Mouse (Mus musculus): ENCODE results near the gene Daxx.
"Not testable (repeated sequence)": the region's sequence is repeated elsewhere in the genome, so short reads cannot be mapped to it uniquely, and the experiment has no call there.

The Daxx gene

DNA sequence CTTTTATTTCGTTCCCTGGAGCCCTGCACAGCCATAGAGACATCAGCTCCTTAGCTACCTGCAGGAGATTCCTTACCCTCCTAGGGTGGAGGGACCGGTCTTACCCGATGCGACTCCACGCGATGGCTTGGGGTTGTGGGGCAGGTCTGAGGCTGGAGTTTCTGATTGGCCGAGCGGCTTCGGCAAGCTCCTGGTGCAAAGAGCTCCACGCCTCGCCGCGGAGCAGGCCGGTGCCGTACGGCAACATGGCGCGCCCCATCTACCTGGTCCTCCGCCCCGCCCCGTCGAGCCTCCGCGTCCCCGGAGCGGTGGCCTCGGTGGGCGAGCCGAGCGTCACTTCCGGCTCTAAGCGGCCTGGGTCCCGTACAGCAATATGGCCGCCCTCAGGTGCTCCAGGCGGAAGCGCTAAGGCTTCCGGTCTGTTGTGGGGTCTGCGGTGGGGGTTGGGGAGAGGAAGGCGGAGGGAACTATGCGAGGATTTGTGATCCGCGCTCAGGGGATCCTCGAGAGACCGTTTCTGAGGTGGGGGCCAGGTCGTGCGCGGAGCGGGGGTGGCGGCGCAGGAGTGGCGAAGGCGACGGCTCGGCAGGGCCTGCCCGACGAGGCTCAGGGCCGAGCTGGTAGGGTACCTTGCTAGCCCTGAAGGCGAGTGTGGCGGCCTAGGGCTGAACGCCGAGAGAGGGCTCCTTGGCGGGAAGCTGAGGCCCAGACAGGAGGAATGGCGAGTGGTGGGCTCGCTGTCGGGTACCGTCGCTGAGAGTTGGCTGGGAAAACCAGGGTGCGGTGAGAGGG, at the start of gene Daxx:
Gene Daxx (plus strand): TSS at position 338 of the 792 bp plus-strand sequence.
- peak; percentile 99 to 100 for DNase-seq

DNA sequence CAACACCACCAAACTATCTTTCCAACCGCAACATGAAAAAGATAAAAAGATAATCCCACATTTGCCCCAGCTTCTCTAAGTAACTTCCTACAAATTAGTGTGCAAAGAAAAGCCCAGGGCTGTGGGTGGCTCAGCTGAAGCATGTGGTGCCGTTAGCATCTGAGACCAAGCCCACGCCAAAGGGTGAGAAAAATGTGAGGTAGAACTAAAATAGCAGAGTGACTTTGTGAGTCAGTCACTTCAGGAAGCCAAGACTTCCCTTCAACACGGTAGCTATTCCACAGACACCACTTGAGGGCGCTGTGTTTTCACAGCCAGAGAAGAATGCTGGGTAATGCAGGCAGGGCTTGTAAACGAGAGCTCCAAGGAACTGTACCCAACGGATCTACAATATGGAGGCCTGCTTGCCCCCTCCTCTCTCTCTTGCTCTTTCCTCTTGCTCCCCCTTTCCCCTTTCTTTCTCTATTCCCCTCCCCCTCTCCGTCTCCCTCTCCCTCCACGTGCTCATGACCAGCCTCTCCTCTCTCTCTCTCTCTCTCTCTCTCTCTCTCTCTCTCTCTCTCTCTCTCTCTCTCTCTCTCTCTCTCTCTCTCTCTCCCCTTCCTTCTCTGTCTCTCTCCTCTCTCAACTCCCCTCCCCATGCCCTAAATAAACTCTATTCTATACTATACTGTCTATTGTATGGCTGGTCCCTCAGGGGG, 43.7 kb upstream of the Daxx start:
- DNase-seq: peak; percentile 60 to 80

DNA sequence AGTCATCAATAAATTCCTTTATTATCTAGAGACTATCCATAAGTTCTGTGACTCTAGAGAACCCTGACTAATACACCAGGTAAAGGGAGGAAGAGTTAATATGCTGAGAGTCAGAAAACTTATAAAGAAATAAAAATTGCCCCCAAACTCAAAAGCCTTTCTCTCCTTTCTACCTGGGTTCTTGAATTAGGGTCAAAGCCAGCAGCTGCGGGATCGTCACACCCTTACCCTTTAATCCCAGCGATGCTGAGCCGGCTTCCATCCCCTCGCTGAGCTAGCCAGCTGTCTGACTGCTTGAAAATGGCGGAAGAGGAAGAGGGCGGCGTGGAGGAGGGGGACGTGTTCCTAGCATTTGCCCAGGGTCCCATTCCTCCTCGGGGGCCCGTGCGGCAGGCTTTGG, 35.7 kb upstream of the Daxx start, which contains the start of gene Gm7029:
Gene Gm7029 (plus strand): TSS at position 301 of the 400 bp plus-strand sequence.
- not testable (repeated sequence) for DNase-seq

DNA sequence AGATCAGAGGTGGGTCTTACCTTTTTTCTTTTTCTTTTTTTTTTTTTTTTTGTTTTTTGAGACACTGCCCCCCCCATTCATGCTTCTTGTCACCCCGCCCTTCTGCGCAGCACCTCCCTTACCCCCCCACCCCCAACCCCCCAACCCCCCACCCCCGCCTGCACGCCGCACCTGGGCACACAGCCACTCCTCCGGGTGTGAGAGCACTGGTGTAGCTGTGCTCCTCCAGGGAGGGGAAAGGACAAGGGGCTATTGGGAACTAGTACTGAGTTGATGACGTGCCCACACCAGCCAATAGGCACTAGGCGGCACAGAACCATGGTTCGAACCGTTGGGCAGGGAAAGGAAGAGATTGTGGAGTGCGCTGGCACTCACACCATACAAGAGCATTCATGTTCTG, 34.8 kb upstream of the Daxx start:
- DNase-seq: no peak

DNA sequence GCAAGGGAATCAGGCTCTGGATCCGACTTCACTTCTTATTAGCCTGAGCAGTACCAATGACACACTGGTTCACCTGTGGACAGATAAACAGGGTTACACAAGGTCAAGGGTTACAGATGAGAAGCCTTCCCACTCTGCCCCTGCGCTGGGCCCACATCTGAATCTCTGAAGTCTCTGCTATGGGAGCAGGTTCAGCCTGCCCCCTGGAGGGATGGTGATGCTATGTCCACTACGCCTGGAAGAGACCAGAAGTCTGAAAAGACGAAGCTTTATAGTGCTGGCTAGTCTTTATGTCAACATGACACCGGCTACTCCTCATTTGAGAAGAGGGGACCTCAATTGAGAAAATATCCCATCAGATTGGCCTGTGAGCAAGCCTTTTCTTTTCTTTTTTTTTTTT, 33.4 kb upstream of the Daxx start:
- peak; percentile 19 to 50 for DNase-seq

DNA sequence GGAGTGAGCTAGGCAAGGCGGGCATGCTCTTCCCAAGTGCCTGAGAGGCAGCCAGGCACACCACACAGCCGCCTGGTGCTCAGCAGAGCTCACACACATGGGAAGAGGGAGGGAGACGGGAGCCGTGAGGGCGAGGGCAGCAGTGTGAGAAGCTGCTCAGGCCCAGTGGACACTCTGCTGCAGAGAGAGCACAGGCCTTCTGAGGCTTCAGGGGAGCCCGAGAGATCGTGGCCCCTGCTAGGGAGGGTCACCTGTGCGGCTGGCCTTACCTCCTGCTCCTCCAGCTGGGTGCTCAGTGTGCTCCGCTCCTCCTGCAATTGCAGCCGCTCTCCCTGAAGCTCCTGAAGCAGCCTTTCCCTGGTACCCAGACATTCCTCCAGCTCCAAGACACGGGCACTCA, 24.9 kb upstream of the Daxx start:
- not testable (repeated sequence) for DNase-seq

DNA sequence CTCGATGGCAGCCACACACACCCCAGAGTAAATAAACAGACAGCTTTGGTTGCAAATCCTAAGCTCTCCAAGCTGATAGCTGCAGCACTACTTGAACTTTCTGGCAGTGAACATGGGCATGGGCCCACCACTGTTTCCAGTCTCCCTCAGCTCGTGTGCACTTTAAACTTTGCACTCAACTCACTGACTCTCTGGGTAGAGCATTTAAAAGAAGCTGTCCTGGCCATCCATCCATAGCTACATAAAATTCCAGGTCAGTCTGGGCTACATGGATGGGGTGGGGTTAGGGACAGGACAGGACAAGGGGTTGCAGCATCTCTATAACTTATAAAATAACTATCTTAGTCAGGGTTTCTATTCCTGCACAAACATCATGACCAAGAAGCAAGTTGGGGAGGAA, 21.4 kb upstream of the Daxx start:
- peak; percentile 26 to 47 for DNase-seq

DNA sequence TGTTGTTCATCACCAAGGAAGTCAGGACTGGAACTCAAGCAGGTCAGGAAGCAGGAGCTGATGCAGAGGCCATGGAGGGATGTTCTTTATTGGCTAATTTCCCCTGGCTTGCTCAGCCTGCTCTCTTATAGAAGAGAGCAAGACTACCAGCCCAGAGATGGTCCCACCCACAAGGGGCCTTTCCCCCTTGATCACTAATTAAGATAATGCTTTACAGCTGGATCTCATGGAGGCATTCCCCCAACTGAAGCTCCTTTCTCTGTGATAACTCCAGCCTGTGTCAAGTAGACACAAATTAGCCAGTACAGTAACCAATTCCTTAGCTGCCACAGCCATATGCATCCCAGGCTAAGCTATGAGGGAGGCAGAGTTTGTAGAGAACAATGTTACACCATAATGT, 21.0 kb upstream of the Daxx start:
- DNase-seq: not testable (repeated sequence)

DNA sequence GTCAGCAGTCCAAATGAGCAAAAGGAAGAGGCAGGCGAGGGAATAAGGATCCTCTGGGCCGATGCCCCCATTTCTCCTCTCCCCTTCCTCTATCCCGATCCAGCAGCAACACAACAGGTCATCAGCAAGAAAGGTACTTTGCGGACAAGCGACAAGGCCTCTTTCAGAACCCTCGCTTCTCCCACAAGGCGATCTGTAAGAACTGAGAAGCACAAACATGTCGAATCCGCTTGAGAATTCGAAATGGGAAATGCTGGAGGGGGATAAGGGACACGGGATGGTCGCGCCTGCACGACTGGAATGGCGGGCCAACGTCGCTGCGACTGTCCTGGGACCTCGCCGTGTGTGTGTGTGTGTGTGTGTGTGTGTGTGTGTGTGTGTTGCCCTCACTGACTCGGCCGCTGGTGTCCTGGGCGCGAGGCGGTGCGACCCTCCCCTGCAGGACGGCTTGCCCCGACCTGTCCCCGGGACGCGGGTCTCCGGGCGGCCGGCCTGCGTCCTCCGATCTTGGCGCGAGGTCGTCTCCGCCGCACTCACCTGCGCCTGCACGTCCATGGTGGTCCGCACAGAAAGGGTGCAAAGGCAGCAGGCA, 19.2 kb upstream of the Daxx start:
- not testable (repeated sequence) for DNase-seq

DNA sequence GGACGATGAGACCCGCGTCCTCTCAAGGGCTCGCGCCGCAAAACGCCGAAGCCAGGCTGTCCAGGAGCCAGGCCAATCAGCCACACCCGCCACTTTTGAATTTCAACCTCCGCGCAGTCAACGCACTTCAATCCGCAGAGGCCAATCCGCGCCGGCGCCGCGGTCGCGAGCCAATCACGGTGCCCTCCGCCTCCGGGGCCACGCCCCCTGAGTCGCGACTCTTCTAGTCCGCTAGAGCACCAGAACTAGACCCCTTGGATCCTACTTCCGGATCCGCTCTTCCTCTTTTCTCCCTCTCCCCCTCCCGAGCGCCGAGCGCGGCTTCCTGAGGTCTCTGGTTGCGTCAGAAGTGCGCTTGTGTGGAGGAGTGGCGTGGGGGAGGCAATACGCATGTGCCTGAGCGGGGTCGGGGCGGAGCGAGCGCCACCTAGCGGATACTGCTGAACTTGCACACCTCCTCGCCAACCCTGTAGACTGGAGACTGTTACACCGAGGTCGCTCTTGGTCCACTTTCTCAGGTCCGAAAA, 18.6 kb upstream of the Daxx start, which contains the start of gene Kifc1:
Gene Kifc1 (minus strand): TSS at position 129 of the 527 bp plus-strand sequence.
- peak; percentile 99 to 100 for DNase-seq

DNA sequence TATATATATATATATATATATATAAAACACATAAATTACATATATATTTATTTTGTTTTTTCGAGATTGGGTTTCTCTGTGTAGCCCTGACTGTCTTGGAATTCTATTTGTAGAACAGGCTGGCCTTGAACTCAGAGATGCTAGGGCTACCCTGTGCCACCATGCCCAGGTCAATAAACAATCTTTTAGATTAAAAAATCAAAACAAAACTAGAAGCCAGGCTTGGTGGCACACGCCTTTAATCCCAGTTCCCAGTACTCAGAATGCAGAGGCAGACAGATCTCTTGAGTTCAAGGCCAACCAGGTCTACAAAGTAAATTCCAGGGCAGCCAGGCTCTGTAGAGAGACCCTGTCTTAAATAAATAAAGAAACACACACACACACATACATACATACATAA, 17.9 kb upstream of the Daxx start:
- DNase-seq: no peak

DNA sequence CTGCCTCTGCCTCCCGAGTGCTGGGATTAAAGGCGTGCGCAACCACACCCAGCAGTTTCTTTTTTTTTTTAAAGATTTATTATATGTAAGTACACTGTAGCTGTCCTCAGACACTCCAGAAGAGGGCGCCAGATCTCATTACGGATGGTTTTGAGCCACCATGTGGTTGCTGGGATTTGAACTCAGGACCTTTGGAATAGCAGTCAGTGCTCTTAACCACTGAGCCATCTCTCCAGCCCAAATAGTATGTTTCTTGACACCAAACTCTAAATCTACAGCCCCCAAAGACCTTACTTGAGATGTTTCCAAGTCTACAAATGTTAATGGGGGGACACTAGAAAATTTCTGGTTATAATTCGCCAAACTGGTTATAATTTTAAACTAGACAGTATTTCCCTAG, 17.3 kb upstream of the Daxx start:
- DNase-seq: not testable (repeated sequence)

DNA sequence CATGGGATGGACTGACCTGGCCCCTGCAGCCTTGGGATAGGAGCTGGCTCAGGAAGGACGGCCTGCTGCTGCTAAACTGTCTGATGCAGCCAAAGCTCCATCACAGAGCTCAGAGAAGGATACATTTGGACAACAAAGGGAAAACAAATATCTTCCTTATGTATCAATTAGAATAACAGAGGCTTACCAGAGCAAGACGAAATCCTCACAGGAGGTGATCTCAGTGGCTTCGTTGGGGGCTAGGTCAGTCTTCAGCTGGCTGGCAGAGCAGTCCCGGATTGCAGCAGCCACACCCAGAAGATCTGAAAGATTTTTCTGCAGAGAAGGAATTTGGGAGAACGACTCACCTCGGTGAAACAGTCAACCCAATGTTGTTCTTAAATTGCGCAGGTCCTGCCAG, 16.8 kb upstream of the Daxx start:
- no peak for DNase-seq

DNA sequence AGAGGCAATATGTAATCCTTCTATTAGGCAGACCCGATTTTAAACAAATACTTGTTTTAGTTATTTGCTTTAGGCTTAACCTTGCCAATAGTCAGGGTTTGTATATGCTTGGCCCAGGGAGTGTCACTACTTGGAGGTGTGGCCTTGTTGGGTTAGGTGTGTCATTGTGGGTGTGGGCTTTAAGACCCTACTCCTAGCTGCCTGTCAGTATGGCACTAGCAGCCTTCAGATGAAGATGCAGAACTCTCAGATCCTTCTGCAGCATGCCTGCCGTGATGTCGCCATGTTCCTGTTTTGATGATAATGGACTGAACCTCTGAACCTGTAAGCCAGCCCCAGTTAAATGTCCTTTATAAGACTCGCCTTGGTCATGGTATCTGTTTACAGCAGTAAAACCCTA, 16.2 kb upstream of the Daxx start:
- not testable (repeated sequence) for DNase-seq

DNA sequence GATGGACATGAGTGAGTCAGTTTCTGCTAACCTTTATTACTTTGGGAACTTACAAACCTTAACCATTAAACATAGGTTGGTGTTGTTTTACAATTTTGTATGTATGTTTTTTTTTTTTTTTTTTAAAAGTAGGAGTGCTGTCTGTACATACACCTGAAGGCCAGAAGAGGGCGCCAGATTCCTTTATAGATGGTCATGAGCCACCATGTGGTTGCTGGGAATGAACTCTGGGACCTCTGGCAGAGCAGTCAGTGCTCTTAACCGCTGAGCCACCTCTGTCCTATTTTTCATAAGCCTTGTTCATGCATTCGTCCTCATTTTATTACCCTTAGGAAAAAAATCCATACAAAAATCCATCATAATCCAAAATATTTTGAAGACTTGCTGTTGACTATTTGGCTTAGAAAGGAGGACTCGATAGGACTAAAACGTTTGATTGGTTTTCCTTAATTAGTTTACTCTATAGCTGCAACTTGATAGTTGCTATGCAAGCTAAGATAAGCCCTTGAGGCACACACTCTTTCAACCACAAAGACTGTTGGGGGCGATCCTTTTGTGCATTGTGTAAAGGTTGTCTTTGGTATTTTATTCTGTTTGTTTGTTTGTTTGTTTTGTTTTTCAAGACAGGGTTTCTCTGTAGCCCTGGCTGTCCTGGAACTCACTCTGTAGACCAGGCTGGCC, 12.0 kb upstream of the Daxx start:
- DNase-seq: peak in 1 of 2 experiments; percentile 76

DNA sequence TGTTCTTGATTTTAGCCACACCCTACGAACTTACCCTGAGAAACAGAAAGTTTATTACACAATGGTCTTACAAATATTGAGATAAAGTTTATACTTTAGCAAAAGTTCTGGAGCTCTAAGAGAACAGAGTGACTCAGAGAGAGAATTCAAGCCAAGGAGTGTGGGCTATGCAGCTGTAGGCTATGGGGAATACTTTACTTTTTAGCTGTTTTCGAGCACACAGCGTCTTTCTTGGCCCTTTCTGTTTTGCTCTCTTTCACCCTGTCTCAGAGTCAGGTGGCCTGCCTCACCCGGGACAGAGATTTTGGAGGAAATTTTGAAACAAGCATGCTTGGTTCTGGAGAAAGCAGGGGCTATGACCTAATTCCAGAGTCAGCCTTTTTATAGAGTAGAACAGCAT, 11.0 kb upstream of the Daxx start:
- DNase-seq: not testable (repeated sequence)

DNA sequence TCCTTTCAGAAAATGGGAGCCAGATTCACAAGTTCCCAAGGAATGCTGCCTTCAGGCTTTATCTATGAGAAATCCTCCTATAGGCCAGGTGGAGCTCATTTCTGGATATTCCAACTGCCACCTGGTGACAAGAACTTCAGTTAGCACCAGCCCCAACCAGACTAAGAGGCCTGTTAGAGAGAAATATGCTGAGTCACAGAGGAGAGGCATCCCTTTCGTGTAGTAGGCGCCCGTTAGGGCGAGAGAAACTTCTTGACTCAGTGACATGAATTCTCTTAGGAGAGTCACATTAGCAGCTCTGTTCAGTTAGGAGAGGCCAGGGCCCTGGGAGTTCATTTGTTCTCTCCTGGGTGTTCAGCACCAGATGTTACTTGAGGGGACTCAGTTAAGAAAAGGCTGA, 9.6 kb upstream of the Daxx start:
- no peak for DNase-seq

DNA sequence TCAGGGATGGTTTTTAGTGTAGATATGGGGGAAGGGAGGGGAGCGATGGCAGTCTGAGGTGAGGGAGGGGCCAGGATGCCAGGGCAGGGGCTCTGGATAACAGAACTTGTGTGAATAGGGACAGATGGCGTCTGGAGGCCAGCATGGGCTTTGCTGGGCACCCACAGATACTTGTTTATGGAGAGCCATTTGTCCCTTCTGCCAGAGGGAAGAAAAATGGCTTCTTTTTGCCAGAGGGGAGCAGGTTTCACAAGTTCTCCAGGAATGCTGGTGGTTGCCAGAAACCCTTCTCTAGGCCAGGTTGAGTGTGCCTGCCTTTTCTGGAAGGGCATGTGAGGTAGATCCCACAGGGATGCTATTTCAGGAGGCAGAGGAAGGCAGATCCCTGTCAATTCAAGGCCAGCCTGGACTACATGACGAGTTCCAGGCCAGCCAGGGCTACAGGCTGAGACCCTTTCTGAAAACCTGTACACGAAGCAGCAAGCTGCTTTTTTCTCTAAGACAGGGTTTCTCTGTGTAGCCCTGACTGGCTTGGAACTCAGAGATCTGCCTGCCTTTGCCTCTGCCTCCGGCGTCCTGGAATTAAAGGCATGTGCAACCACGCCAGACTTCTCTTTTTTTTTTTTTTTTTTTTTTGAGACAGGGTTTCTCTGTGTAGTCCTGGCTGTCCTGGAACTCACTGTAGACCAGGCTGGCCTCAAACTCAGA, 8.8 kb upstream of the Daxx start:
- no peak for DNase-seq

DNA sequence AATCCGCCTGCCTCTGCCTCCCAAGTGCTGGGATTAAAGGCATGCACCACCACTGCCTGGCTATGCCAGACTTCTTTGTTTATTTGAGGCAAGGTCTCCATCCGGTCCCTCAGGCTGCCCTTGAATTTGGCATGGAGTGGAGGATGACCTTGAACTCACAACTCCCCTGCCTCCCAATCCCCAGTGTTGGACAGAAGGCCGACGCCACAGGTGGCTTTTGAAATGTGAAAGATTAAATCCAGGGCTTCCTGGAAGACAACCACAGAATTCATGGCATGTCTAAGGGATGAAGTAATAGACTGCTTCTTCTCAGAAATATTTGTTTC, 8.3 kb upstream of the Daxx start:
- no peak for DNase-seq

DNA sequence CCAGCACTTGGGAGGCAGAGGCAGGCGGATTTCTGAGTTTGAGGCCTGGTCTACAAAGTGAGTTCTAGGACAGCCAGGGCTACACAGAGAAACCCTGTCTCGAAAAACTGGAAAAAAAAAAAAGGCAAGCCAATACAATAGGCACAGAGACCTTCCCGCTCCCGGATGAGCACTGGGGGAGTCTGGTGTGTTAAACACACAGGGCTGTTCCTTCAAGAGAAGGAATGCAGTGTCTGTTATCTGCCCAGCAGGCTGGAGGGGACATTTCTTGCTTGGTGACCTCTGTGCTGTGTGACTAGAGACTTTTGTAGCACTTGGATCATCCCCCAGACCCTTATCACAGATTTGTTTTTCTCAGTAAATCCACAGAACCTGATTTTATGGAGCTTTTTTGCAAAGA, 7.6 kb upstream of the Daxx start:
- DNase-seq: no peak

DNA sequence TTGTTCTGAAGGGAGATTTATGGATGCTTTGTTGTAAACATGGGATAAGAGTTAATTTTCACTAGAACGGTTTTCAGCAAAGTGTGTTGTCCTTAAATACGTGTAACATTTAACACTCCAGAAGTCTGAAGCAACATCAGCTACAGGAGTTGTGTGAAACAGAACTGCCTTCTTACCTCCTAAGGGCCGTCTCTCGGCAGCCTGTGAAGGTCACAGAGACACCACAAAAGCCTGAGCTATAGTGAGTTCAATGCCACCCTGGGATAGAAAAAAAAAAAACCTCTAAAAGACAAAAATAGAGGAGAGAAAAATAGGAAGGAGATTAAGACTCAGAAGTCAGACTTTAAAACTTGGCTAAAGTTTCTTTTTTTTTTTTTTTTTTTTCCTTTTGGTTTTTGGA, 7.1 kb upstream of the Daxx start:
- DNase-seq: no peak

DNA sequence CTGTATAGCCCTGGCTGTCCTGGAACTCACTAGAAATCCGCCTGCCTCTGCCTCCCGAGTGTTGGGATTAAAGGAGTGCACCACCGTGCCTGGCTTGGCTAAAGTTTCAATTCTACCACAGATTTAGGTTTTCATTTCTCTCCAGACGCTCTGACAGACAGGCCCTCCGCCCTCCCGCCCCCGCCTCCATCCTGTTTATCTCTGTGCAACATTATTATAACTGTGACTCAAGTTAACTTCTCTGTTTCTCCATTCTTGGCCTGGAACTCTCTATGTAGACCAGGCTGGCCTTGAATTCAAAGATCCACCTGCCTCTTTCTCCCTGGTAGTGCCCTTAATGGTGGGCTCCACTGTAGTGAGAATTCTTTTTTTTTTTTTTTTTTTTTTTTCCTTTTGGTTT, 6.7 kb upstream of the Daxx start:
- DNase-seq: no peak
